Mouse (Mus musculus) stomach, adult 2 months (tissue): ENCODE data around the gene Cox7a2. TPM values are rescaled to one million over a fixed set of nuclear protein-coding genes. Genes with fewer than 3 reads are reported as not detected.

Source experiments
- polyA plus RNA-seq: library from polyadenylated mRNA; depleted of rRNA; stranded (reverse); fragments of >200 nt; gene quantifications from 2 replicates; pipeline ENCODE4 v1.2.3, GENCODE M21; 2012; rRNA removed

The Cox7a2 gene
- polyA plus RNA-seq, result 126 and 158 TPM in 2 replicates

DNA sequence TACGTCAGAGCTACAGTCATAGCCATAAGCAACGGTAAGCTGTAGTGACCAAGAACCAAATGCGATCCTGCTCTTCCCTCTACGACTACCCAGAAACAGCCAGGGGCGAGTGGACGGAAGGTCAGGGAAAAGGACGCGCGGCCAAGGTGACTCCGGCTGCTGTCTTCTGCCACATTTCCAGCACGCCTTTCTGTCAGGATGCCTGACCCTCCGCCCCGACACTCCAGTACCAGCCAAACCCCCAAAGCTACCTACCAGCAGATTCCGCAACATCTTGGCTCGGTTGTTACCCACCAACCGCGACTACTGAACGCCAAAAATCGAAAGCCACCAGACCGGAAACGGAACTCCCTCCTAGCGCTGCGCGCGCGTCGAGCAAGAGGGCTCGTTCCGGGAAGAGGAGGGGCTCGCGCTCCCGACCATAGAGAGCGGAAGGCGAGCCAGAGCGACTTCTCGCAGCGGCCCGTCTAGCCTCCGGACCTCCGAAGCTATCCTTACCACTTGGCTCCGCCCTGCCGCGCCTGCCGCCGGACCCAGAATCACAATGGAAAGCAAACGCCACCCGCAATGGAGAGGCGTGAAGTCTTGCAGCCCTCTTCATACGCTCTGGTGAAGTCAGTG, at the start of gene Cox7a2:
TSS of gene Cox7a2 (minus strand) at position 494 of the 621 bp plus-strand sequence.

DNA sequence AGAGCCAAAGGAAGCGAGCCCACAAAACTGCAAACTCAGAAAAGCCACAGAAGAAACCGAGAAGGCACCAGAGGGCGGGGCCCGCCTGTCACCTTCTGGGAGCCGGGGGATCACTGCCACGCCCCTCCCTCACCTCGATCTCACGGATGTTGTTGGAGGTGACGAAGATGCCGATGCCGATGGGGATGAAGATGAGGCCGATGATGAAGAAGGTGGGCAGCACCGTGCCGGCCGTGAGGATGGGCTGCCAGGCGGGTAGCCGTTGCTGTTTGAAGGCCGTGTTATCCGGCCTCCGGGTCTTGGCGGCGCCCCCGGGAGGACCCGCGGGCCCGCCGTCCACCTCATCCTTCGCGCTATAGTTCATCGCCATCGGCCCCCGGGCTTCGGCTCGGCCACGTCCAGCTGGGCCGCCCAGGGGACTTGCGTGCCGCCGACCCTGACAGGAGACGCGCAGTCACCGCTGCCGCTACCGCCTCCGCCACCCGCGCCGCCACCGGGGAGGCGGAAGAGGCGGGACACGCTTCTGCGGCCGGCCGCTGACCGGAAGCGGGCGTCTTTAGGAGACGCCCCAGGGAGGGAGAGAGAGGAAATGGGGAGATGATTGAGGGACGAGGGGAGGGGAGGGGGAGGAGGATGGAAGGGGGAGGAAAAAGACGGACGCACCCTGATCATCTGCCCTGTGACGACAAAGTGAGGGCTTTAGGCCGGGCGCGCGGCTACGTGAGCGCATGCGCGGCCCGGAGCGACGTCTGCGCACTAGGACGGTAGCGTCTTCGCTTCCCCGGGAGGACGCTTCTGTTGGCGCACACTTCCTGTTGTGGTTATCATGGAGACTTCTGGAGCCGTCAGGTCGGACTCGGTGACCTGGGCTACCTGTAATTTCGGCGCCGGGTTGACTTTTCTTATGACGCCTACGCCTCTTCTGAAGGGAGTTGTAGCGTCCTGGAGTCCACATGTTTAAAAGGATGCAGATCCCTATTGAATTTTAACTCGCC, 33.5 kb upstream of the Cox7a2 start, which contains the start of gene Tmem30a:
TSS of gene Tmem30a (minus strand) at position 667 of the 995 bp plus-strand sequence.

DNA sequence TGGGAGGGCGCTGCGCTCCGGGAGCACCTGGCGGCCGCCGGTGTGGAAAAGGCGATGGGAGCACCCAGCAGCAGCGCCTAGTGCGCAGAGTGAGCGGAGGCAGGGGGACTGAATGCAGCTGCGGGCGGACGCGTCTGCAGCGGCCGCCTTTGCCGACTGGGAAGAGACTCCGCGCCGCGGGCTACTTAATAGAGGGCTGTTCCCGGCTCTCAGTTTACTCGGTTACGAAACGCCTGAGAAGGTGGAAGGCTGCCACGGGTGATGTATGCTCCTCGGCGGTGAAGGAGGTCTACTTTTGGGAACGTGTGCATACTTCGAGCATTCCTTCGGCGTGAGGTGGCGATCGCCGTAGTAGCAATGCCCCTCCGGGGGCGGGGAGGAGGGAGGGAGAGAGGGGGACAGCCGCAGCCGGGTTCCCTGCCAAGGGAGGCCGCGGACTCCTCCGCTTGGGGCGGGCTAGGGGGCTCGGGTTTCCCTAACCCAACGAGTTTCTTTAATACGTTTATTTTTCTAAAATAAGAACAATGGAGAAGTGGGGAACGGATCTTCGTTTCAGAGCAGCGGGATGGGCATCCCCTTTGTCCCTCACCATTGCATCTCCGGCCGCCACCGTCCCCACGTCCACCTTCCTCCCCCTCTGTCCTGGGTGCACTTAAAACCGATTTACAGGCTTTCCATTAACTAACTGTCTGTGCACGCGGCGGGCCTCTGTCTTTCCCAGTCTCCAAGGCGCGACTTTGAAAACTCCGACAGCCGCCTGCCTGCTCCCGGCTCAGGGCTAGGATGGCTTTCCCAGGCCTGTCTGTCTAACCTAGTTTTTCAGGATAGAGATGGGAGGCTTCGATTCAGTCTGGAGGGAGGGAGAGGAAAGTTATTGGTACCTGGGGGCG, 41.0 kb downstream of the Cox7a2 start, which contains the start of gene Col12a1:
TSS of gene Col12a1 (minus strand) at position 351 of the 890 bp plus-strand sequence.

Other genes with a start within 250 kb of the Cox7a2 start
- gene Col12a1, start 41.0 kb downstream of the Cox7a2 start, polyA plus RNA-seq, result 9.5 and 11.5 TPM in 2 replicates
- 16.4 and 25.5 TPM in 2 replicates for gene Tmem30a, start 33.6 kb upstream of the Cox7a2 start, polyA plus RNA-seq